Mouse (Mus musculus): Measurements from ENCODE around the gene Def8. TPM values are rescaled to one million over a fixed set of nuclear protein-coding genes. Genes with fewer than 3 reads are reported as not detected.
"Not testable (repeated sequence)": the region's sequence is repeated elsewhere in the genome, so short reads cannot be mapped to it uniquely, and the experiment has no call there.

Gene Def8
- polyA plus RNA-seq, 1 experiment = 30.8 TPM

DNA sequence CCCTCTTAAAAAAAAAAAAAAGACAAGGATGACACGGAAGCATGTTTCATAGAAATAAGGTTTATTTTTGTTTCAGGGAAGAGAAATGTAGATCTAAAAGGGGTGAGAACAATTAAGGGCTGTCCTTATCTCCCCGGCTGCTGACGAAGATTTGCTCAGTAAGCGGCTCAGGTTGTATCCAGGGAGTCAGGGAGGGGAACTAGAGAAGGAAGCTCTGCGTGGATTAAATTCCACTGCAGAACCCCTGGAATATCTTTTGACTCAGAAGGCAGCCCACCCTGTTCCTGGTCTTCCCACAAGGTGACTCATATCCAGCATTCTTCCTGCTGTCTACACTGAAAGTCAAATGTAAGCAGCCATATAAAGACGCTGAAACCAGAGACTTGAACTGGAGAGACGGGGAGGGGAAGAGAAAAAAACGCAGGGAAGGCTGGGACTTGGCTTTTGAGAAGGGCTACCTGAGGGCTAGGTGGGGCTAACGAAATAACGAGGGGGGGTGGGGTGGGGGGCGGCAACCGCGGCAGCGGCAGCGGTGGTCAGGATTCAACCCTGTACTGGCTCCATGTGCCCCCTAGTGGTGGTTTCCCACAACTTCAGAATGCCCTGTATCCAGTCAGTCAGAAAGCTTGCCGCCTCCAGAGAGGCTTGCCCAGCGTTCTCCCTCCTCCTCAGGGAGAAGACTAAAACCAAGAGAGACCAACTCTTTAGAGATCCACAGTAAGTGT lies 1.1 kb upstream of the Def8 start:
- H3K27ac ChIP-seq (ENCODE audit: insufficient read depth, low read depth, low read length) = no peak overlapping the region
- no peaks in the 10 kb centered on the region for H3K4me1 ChIP-seq (ENCODE audit: control insufficient read depth, insufficient read depth, low read length)
- peak; percentile 73 for TF ChIP-seq CTCF (IDR thresholded peaks at IDR 0.05; ENCODE audit: low read depth, low read length)
- TF ChIP-seq POLR2A (IDR thresholded peaks at IDR 0.05; ENCODE audit: borderline replicate concordance, low read depth, low read length) = no peak
- H3K4me3 ChIP-seq (ENCODE audit: insufficient read depth, low read length) = no peak overlapping the region

- Histone ChIP-seq H3K4me1 (ENCODE audit: control insufficient read depth, insufficient read depth, low read length) (no peaks in the 10 kb centered on the region), H3K27ac (ENCODE audit: insufficient read depth, low read depth, low read length) (no peak overlapping the region), H3K4me3 (ENCODE audit: insufficient read depth, low read length) (no peak overlapping the region)
- TF ChIP-seq CTCF (IDR thresholded peaks at IDR 0.05; ENCODE audit: low read depth, low read length) = no peak
- no peak for TF ChIP-seq POLR2A (IDR thresholded peaks at IDR 0.05; ENCODE audit: borderline replicate concordance, low read depth, low read length)
These were observed 557 bp upstream of the Def8 start for GRCm38 (mm10) chr8:123422781-123423159.

DNA sequence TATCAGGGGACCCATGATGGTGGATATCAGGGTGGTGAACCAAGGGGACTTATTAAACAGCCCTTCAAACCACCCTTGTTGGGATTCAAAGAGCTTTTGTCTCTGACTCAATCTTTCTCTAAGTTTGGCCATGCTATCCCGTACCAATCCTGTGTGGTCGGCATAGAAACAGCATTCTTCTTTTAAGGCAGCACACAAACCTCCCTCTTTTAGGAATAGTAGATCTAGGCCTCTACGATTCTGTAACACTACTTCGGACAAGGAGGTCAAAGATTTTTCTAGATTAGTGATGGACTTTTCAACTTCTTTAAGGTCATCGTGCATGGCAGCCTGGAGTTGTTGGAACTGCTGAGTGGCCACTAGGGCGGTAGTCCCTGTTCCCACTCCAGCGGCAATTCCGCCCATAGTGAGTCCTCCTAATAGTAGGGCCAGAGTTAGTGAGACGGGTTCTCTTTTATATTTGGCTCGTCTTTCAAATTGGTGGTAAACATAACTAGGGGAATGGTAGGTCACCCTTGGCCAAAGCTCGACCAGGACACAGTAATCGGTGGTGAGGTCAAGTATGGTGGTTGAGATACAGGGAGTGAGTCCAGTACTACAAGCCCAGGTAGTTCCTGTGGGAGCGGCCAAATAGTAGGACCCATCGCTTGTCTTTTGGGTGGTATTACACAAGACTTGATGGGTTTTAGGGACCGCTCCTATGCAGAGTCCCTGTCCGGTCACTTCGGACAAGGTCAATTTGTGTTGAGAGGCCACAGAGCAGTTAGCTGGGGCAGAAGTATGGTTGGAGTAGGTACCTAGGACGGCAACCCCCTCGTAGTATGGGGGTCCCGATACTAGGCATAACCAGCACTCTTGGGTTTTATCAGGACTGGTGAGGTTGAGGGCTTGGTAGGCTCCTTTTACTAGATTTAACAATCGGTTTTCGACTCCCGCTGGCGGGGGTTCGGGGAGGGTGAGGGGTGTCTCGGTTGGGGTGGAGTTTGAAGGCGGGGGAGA lies 3.5 kb downstream of the Def8 start:
- Histone ChIP-seq H3K27ac (ENCODE audit: insufficient read depth, low read depth, low read length) (no peak overlapping the region), H3K4me3 (ENCODE audit: insufficient read depth, low read length) (no peak overlapping the region; the same call in 1 of the 2 replicates), H3K4me1 (ENCODE audit: control insufficient read depth, insufficient read depth, low read length) (no peaks in the 10 kb centered on the region)
- TF ChIP-seq CTCF (IDR thresholded peaks at IDR 0.05; ENCODE audit: low read depth, low read length) (no peak), POLR2A (IDR thresholded peaks at IDR 0.05; ENCODE audit: borderline replicate concordance, low read depth, low read length) (no peak)

GRCm38 (mm10) chr8:123427639-123428275 lies 4.4 kb downstream of the Def8 start:
- no peak for TF ChIP-seq CTCF (IDR thresholded peaks at IDR 0.05; ENCODE audit: low read depth, low read length)
- TF ChIP-seq POLR2A (IDR thresholded peaks at IDR 0.05; ENCODE audit: borderline replicate concordance, low read depth, low read length) = no peak
- H3K27ac ChIP-seq (ENCODE audit: insufficient read depth, low read depth, low read length) = no peak overlapping the region
- H3K4me1 ChIP-seq (ENCODE audit: control insufficient read depth, insufficient read depth, low read length) = no peaks in the 10 kb centered on the region
- H3K4me3 ChIP-seq (ENCODE audit: insufficient read depth, low read length) = no peak overlapping the region

GRCm38 (mm10) chr8:123428343-123428893 lies 5.1 kb downstream of the Def8 start:
- H3K4me3 ChIP-seq (ENCODE audit: insufficient read depth, low read length) = no peak overlapping the region
- H3K4me1 ChIP-seq (ENCODE audit: control insufficient read depth, insufficient read depth, low read length) = no peaks in the 10 kb centered on the region
- TF ChIP-seq POLR2A (IDR thresholded peaks at IDR 0.05; ENCODE audit: borderline replicate concordance, low read depth, low read length) = no peak
- no peak for TF ChIP-seq CTCF (IDR thresholded peaks at IDR 0.05; ENCODE audit: low read depth, low read length)
- H3K27ac ChIP-seq (ENCODE audit: insufficient read depth, low read depth, low read length) = no peak overlapping the region

DNA sequence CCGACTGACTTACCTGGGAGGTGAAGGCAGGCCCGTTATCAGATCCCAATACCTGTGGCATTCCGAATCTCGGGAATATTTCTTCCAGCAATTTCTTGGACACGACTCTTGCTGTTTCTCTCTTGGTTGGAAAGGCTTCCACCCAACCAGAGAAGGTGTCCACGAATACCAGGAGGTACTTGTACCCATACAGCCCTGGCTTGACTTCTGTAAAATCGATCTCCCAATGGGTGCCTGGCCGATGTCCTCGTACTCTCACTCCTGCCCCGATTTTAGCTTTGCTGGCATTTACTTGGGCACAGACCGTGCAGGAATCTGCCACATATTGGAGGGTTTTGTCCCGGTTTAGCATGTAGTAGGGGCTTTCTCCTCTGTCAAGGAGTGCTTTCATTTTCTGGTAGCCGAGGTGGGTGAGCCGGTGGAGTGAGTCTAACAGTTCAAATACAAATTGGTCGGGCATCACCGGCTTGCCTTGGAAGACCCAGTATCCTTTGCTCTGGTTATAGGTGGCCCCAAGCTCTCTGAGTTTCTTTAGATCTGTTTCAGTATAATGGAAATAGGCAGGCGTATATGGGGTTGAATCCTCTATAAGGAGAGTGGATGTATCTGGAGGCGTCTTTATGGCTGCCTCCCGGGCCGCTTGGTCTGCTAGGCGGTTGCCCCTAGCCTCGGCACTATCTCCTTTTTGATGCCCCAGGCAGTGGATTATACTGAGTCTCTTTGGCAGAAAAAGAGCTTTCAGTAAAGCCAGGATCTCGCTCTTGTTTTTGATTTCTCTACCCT lies 5.8 kb downstream of the Def8 start:
- TF ChIP-seq CTCF (IDR thresholded peaks at IDR 0.05; ENCODE audit: low read depth, low read length) (no peak), POLR2A (IDR thresholded peaks at IDR 0.05; ENCODE audit: borderline replicate concordance, low read depth, low read length) (no peak)
- H3K4me3 ChIP-seq (ENCODE audit: insufficient read depth, low read length) = no peak overlapping the region
- no peak overlapping the region for H3K27ac ChIP-seq (ENCODE audit: insufficient read depth, low read depth, low read length)
- no peaks in the 10 kb centered on the region for H3K4me1 ChIP-seq (ENCODE audit: control insufficient read depth, insufficient read depth, low read length)

GRCm38 (mm10) chr8:123429722-123430013 lies 6.3 kb downstream of the Def8 start:
- H3K4me1 ChIP-seq (ENCODE audit: control insufficient read depth, insufficient read depth, low read length); H3K4me3 ChIP-seq (ENCODE audit: insufficient read depth, low read length): not testable (repeated sequence)

GRCm38 (mm10) chr8:123430936-123431335 lies 7.6 kb downstream of the Def8 start:
- not testable (repeated sequence) for H3K4me3 ChIP-seq (ENCODE audit: insufficient read depth, low read length); H3K27ac ChIP-seq (ENCODE audit: insufficient read depth, low read depth, low read length); H3K4me1 ChIP-seq (ENCODE audit: control insufficient read depth, insufficient read depth, low read length)

More at GRCm38 (mm10) chr8:123429722-123430013, 6.3 kb downstream of the Def8 start:
- not testable (repeated sequence) for H3K27ac ChIP-seq (ENCODE audit: insufficient read depth, low read depth, low read length)

DNA sequence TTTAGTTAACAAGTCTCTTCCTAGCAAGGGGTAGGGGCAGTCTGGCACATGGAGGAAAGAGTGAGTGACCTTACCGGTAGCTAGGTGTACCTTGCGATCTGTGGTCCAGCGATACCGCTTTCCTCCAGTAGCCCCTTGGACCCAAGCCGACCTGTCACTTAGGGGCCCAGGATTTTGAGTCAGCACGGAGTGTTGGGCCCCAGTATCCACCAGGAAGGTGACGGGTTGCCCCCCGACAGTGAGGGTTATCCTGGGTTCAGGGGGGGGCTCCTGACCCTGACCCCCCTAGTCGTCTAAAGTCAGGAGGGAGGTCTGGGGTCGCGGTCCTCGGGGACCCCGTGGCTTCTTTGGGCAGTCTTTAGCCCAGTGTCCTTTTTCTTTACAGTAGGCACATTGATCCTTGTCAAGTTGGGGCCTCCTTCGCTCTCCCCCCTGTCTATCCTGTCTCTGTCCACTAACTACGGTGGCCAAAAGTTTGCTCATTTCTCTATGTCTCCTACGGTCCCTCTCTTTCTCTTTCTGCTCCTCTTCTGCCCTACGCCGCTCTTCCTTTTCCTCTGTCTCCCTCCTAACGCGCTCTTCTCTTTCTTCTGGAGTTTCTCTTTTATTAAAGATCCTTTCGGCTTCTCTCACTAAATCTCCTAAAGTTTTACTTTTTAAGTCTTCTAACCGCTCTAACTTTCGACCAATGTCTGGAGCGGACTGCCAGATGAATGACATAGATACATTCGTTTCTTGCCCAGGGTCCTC lies 8.5 kb downstream of the Def8 start:
- Histone ChIP-seq H3K4me3 (ENCODE audit: insufficient read depth, low read length) (no peak overlapping the region), H3K4me1 (ENCODE audit: control insufficient read depth, insufficient read depth, low read length) (0 out of 2 replicates have a peak, but pooled peaks cover 2% of the 10 kb centered on the region), H3K27ac (ENCODE audit: insufficient read depth, low read depth, low read length) (no peak overlapping the region)
- TF ChIP-seq POLR2A (IDR thresholded peaks at IDR 0.05; ENCODE audit: borderline replicate concordance, low read depth, low read length) (no peak), CTCF (IDR thresholded peaks at IDR 0.05; ENCODE audit: low read depth, low read length) (no peak)

Data from bone marrow macrophage, adult 2 months (primary cell).